Mouse (Mus musculus): ENCODE data around the gene Nptn. TPM values are rescaled to one million over a fixed set of nuclear protein-coding genes. Genes with fewer than 3 reads are reported as not detected.

The Nptn gene
- polyA plus RNA-seq, 1 experiment from 2014 or later = 255 TPM

DNA sequence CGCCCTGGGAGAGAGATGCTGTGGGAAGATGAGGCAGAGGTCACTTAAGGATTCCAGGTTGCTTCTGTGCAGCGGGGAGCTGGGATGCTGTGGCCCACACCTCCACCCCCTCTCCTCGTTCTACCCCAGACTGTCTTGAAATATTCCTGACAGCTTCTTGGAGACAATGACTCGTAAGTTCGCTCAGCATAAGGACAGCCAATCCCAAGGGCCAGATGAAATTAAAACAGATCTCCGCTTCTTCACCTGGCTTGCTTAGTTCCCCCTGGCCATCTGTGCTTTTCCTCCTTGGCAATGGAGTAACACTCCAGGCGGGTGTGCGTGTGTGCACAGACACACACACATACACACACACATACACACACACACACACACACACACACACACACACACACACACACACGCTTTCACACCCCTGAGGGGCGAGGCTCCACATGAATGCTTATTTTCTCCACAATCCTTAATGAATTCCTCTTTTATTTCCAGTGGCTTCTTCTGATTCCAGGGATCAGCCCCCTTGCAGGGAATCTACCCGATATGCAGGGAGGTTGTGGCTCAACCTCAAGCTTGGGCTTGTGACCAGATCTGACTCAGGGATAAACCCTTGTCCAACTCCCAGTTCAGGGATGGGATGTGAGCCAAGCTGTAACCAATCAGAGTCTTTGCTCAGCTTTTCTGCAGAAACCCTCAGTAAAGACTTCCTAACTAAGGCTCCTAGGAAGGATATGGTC is 35.2 kb upstream of the Nptn start:
- Histone ChIP-seq H3K9me3 (ENCODE audit: control insufficient read depth, low read length) (no peaks in the 10 kb centered on the region), H3K36me3 (ENCODE audit: control insufficient read depth, insufficient read depth, low read length) (no peaks in the 10 kb centered on the region), H3K4me1 (ENCODE audit: control insufficient read depth, insufficient read depth, low read length) (peaks cover 14% of the 10 kb centered on the region), H3K27ac (ENCODE audit: low read depth, low read length) (0 out of 2 replicates have a peak overlapping the region, but pooled peaks have one; percentile 18), H3K27me3 (ENCODE audit: control insufficient read depth, insufficient read depth, low read length) (no peaks in the 10 kb centered on the region), H3K4me2 (ENCODE audit: low read depth, low read length) (no peak overlapping the region), H3K9ac (replicated peaks; ENCODE audit: low read depth, low read length) (no peak overlapping the region), H3K4me3 (ENCODE audit: low read depth, low read length) (no peak overlapping the region)
- no peak for ATAC-seq (ENCODE audit: low read depth)
- 64% methylated on average over 11 of the region's 11 CpGs for WGBS

DNA sequence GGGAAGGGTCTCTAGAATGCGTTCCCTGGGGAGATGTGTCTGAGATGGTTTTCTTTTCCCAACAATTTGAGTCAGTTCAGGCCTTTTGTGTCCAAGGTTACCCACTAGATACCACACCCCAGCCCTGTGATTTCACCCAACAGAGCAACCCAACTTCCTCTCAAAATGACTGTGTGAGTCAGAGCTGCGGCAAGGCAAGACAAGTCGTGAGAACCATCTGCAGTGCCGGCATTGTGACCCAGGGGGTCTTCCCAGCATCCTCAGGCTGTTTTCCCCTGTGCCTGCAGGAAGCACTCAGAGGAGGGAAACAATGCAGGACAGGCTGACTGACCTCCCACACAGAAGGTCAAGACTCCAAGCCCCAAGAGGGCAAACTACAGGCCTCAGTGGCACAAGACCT is 33.1 kb upstream of the Nptn start:
- no peaks in the 10 kb centered on the region for H3K9me3 ChIP-seq (ENCODE audit: control insufficient read depth, low read length)
- no peak overlapping the region for H3K9ac ChIP-seq (replicated peaks; ENCODE audit: low read depth, low read length)
- no peak overlapping the region for H3K27ac ChIP-seq (ENCODE audit: low read depth, low read length)
- H3K27me3 ChIP-seq (ENCODE audit: control insufficient read depth, insufficient read depth, low read length) = no peaks in the 10 kb centered on the region
- no peak overlapping the region for H3K4me2 ChIP-seq (ENCODE audit: low read depth, low read length)
- no peaks in the 10 kb centered on the region for H3K36me3 ChIP-seq (ENCODE audit: control insufficient read depth, insufficient read depth, low read length)
- WGBS = 54% methylated on average over 4 of the region's 4 CpGs
- no peak for ATAC-seq (ENCODE audit: low read depth)
- peaks cover 24% of the 10 kb centered on the region for H3K4me1 ChIP-seq (ENCODE audit: control insufficient read depth, insufficient read depth, low read length)
- H3K4me3 ChIP-seq (ENCODE audit: low read depth, low read length) = no peak overlapping the region

GRCm38 (mm10) chr9:58549694-58550093 is 32.3 kb upstream of the Nptn start:
- WGBS = 66% methylated on average over 3 of the region's 3 CpGs
- no peak overlapping the region for H3K4me2 ChIP-seq (ENCODE audit: low read depth, low read length)
- no peak for ATAC-seq (ENCODE audit: low read depth)
- no peak overlapping the region for H3K9ac ChIP-seq (replicated peaks; ENCODE audit: low read depth, low read length)
- H3K36me3 ChIP-seq (ENCODE audit: control insufficient read depth, insufficient read depth, low read length) = no peaks in the 10 kb centered on the region
- no peak overlapping the region for H3K27ac ChIP-seq (ENCODE audit: low read depth, low read length)
- no peaks in the 10 kb centered on the region for H3K27me3 ChIP-seq (ENCODE audit: control insufficient read depth, insufficient read depth, low read length)
- H3K9me3 ChIP-seq (ENCODE audit: control insufficient read depth, low read length) = no peaks in the 10 kb centered on the region
- no peak overlapping the region for H3K4me3 ChIP-seq (ENCODE audit: low read depth, low read length)
- peaks cover 27% of the 10 kb centered on the region for H3K4me1 ChIP-seq (ENCODE audit: control insufficient read depth, insufficient read depth, low read length)

GRCm38 (mm10) chr9:58550928-58551327 is 31.1 kb upstream of the Nptn start:
- Histone ChIP-seq H3K36me3 (ENCODE audit: control insufficient read depth, insufficient read depth, low read length) (no peaks in the 10 kb centered on the region), H3K9me3 (ENCODE audit: control insufficient read depth, low read length) (no peaks in the 10 kb centered on the region), H3K4me1 (ENCODE audit: control insufficient read depth, insufficient read depth, low read length) (peaks cover 27% of the 10 kb centered on the region), H3K4me2 (ENCODE audit: low read depth, low read length) (no peak overlapping the region), H3K4me3 (ENCODE audit: low read depth, low read length) (no peak overlapping the region), H3K9ac (replicated peaks; ENCODE audit: low read depth, low read length) (no peak overlapping the region), H3K27ac (ENCODE audit: low read depth, low read length) (no peak overlapping the region), H3K27me3 (ENCODE audit: control insufficient read depth, insufficient read depth, low read length) (no peaks in the 10 kb centered on the region; the same call in 1 of the 2 replicates)
- 93% methylated on average over 6 of the region's 6 CpGs for WGBS
- ATAC-seq (ENCODE audit: low read depth) = no peak

- 90% methylated on average over 9 of the region's 9 CpGs for WGBS
- ATAC-seq (ENCODE audit: low read depth) = no peak
- no peak overlapping the region for H3K4me2 ChIP-seq (ENCODE audit: low read depth, low read length)
- H3K9ac ChIP-seq (replicated peaks; ENCODE audit: low read depth, low read length) = no peak overlapping the region
- no peaks in the 10 kb centered on the region for H3K9me3 ChIP-seq (ENCODE audit: control insufficient read depth, low read length)
- H3K27ac ChIP-seq (ENCODE audit: low read depth, low read length) = no peak overlapping the region
- H3K4me3 ChIP-seq (ENCODE audit: low read depth, low read length) = no peak overlapping the region
- H3K27me3 ChIP-seq (ENCODE audit: control insufficient read depth, insufficient read depth, low read length) = no peaks in the 10 kb centered on the region; the same call in 1 of the 2 replicates
- H3K4me1 ChIP-seq (ENCODE audit: control insufficient read depth, insufficient read depth, low read length) = peaks cover 32% of the 10 kb centered on the region
- H3K36me3 ChIP-seq (ENCODE audit: control insufficient read depth, insufficient read depth, low read length) = no peaks in the 10 kb centered on the region
Measured at GRCm38 (mm10) chr9:58552083-58552482, 30.0 kb upstream of the Nptn start.

DNA sequence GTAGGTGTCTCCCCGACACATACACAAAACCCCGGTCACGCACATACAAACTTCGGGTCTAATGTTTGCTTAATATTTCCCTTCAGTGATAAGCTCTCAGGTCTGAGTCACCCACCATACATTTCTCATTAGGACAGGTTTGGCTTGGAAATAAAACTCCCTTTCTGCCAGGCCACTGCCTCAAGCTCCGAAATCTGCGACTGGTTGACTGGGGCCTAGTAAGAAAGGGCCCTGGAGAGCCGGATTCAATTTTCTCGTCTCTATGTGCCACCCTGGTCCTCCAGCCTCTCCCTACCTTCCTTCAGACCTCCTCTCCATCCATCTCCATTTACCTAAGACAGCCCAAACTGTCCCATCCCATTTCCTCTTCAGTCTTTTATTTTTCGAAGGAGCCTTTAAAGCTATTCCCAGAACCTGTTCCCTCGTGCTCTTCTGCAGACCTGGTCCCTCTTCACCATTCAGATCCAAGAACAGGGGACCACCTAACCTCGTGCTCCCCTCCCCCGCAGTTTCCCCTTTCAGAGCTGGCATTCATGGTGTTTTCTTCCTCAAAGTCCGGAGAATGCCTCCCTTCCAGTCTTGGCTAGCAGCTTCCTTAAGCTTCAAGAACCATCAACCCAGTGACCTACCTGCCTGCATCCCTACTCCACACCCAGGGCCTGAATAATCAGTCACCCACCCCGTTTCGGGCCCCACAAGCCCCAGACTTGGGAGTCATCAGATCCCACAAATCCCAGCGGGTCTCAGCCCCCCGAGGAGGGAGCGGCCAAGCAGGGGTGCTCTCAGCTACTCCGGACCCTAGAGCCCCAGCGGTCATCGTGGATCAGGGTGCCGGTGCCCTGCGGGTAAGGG is 27.8 kb upstream of the Nptn start:
- peak overlapping the region; percentile 90 for H3K4me3 ChIP-seq (ENCODE audit: low read depth, low read length)
- no peak; the same call in 1 of the 2 replicates for ATAC-seq (ENCODE audit: low read depth)
- H3K27me3 ChIP-seq (ENCODE audit: control insufficient read depth, insufficient read depth, low read length) = no peaks in the 10 kb centered on the region; the same call in 1 of the 2 replicates
- H3K4me2 ChIP-seq (ENCODE audit: low read depth, low read length) = peak overlapping the region; percentile 81
- WGBS = 13% methylated on average over 23 of the region's 23 CpGs
- H3K36me3 ChIP-seq (ENCODE audit: control insufficient read depth, insufficient read depth, low read length) = no peaks in the 10 kb centered on the region
- H3K9ac ChIP-seq (replicated peaks; ENCODE audit: low read depth, low read length) = peak overlapping the region; percentile 97
- peak overlapping the region; percentile 98 for H3K27ac ChIP-seq (ENCODE audit: low read depth, low read length)
- H3K9me3 ChIP-seq (ENCODE audit: control insufficient read depth, low read length) = no peaks in the 10 kb centered on the region
- H3K4me1 ChIP-seq (ENCODE audit: control insufficient read depth, insufficient read depth, low read length) = peaks cover 27% of the 10 kb centered on the region

DNA sequence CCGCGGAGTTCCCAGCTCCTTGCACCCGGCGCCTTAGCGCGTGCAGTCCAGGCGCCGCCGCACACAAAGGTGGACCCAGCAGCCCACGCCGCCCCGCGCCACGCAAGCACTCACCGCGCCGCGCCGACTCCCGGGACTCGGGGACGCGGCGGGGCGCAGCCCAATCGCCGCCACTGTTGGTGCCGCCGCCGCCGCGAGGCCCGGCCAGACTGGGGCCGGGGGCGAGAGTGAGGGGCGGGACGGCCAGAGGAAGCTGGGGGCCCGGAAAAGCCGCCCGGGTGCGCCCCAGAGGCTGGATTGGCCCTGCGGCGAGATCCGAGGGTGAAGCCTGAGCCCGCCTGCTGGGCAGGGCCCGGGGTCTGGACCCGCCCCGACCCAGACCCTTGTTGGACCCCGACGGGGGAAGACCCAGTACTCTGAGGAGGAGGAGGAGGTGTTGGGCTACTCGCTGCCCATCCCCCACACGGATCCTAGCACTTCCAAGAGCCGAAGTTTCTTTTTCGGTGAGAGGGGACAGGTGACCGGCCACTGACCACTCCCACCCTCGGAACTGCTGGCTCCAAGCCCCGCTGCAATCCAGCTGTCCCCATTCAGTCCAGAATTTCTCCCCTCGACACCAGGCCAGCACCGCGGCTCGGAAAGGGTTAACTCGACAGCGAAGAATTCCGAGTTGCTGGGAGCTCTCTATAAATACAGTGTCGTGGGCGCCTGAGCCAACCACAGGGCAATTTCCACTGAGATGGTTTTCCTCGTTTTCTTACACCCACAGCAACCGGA is 26.9 kb upstream of the Nptn start, which contains the start of gene Cd276:
Gene Cd276 (minus strand): TSS at position 530 of the 777 bp plus-strand sequence.
- Histone ChIP-seq H3K9me3 (ENCODE audit: control insufficient read depth, low read length) (no peaks in the 10 kb centered on the region), H3K4me3 (ENCODE audit: low read depth, low read length) (peak within 1 kb of the TSS; percentile 90), H3K36me3 (ENCODE audit: control insufficient read depth, insufficient read depth, low read length) (no peaks in the 10 kb centered on the region), H3K9ac (replicated peaks; ENCODE audit: low read depth, low read length) (peak within 1 kb of the TSS; percentile 97), H3K4me1 (ENCODE audit: control insufficient read depth, insufficient read depth, low read length) (peaks cover 27% of the 10 kb centered on the region), H3K27me3 (ENCODE audit: control insufficient read depth, insufficient read depth, low read length) (no peaks in the 10 kb centered on the region; the same call in 1 of the 2 replicates), H3K27ac (ENCODE audit: low read depth, low read length) (peak within 1 kb of the TSS; percentile 98), H3K4me2 (ENCODE audit: low read depth, low read length) (peak within 1 kb of the TSS; percentile 81)
- under 1% methylated on average over 67 of the region's 68 CpGs for WGBS
- peak; percentile 78 for ATAC-seq (ENCODE audit: low read depth)

DNA sequence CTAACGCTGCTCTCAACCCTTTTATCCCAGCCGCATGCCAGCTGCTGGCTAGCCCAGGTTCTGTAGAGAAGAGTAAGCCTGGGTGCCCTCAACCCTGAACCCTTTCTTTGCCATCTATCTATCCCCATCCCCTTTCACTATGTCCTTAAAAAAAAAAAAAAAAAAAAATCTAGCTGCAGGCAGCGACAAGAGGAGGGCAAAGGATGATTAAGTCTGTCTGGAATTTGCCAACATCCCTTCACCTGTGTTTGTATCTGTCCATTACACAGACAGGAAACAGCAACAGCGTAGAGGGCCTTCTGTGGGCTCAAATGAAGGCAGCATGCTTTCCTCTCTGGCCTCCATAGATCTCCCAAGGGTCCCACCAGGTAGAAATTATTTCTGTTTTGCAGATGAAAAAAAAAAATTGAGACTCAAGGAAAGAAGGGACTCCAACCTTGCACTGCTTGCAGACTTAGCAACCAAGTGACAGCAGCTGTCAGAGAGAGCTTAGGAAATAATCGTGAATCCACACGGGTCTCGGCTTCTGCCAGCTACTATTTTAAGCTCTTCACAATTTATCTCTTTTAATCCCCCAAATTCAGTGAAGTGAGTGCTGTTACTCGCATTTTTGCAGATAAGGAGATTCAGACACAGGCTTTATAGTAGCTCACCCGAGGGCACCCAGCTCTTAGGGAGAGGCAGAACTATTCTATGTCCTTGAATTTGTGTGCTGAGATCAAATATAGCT is 26.2 kb upstream of the Nptn start:
- WGBS = 23% methylated on average over 9 of the region's 9 CpGs
- H3K27me3 ChIP-seq (ENCODE audit: control insufficient read depth, insufficient read depth, low read length) = no peaks in the 10 kb centered on the region; the same call in 1 of the 2 replicates
- ATAC-seq (ENCODE audit: low read depth) = no peak

More for the DNA sequence above, 26.2 kb upstream of the Nptn start:
- Histone ChIP-seq H3K4me2 (ENCODE audit: low read depth, low read length) (peak overlapping the region; percentile 81), H3K27ac (ENCODE audit: low read depth, low read length) (peak overlapping the region; percentile 98), H3K4me1 (ENCODE audit: control insufficient read depth, insufficient read depth, low read length) (peaks cover 27% of the 10 kb centered on the region), H3K36me3 (ENCODE audit: control insufficient read depth, insufficient read depth, low read length) (no peaks in the 10 kb centered on the region), H3K9ac (replicated peaks; ENCODE audit: low read depth, low read length) (peak overlapping the region; percentile 97), H3K4me3 (ENCODE audit: low read depth, low read length) (peak overlapping the region; percentile 90), H3K9me3 (ENCODE audit: control insufficient read depth, low read length) (no peaks in the 10 kb centered on the region)
